Mouse (Mus musculus) kidney, embryonic 14.5 days (tissue): Measurements from ENCODE around the gene Trnt1. TPM values are rescaled to one million over a fixed set of nuclear protein-coding genes. Genes with fewer than 3 reads are reported as not detected.

Experiments used
- ATAC-seq: fragments of 200-750 bp; cut with Nextera tagmentation; 2 replicates; pipeline ENCODE4 v1.8.0; 2017; ENCODE audit warnings: moderate number of reproducible peaks, mild to moderate bottlenecking, moderate TSS enrichment, moderate library complexity; ENCODE audit not compliant: low FRiP score, low TSS enrichment
- H3K27ac ChIP-seq: fragments of 300-500 bp; sonication (generic); 2 replicates; pipeline ENCODE4 v1.5.1; 2014; ENCODE audit warnings: low read depth, mild to moderate bottlenecking, low read length, moderate library complexity, mixed read lengths
- H3K27me3 ChIP-seq: fragments of 300-500 bp; sonication (generic); 2 replicates; pipeline ENCODE4 v1.6.1; 2014; ENCODE audit warnings: mild to moderate bottlenecking, low read length; ENCODE audit not compliant: control insufficient read depth, insufficient read depth
- H3K36me3 ChIP-seq: fragments of 300-500 bp; sonication (generic); 2 replicates; pipeline ENCODE4 v1.6.1; 2014; ENCODE audit warnings: low read length, mixed read lengths; ENCODE audit not compliant: control insufficient read depth, insufficient read depth
- H3K4me1 ChIP-seq: fragments of 300-500 bp; sonication (generic); 2 replicates; pipeline ENCODE4 v1.6.1; 2014; ENCODE audit warnings: low read length, mixed read lengths; ENCODE audit not compliant: control insufficient read depth, insufficient read depth
- H3K4me2 ChIP-seq: fragments of 300-500 bp; sonication (generic); replicated peaks from 2 replicates; pipeline ENCODE4 v1.6.1; 2014; ENCODE audit warnings: low read depth, mild to moderate bottlenecking, low read length
- H3K4me3 ChIP-seq: fragments of 300-500 bp; sonication (generic); 2 replicates; pipeline ENCODE4 v1.5.1; 2014; ENCODE audit warnings: mild to moderate bottlenecking, low read length
- H3K9ac ChIP-seq: fragments of 300-500 bp; sonication (generic); 2 replicates; pipeline ENCODE4 v1.6.1; 2014; ENCODE audit warnings: low read depth, mild to moderate bottlenecking, low read length, moderate library complexity
- H3K9me3 ChIP-seq: fragments of 300-500 bp; sonication (generic); 2 replicates; pipeline ENCODE4 v1.6.1; 2016; ENCODE audit warnings: low read length; ENCODE audit not compliant: control insufficient read depth
- WGBS: fragments of 180-500 bp; shearing (Covaris S2); extraction: QIAGEN DNeasy Blood & Tissue Kit; methylation state at CpG from one replicate; pipeline ENCODE4 v1.1.7; 2014; 5-methylcytosine and 5-hydroxymethylcytosine counted together
- polyA plus RNA-seq: library from polyadenylated mRNA; unstranded; fragments of >200 nt; fragmentation: Nextera tagmentation; extraction: Ambion mirVana; gene quantifications from 2 replicates; pipeline ENCODE4 v1.2.1, GENCODE M21; 2014

Trnt1 gene
- polyA plus RNA-seq, 1 experiment from 2014 or later: 73.7 TPM

DNA sequence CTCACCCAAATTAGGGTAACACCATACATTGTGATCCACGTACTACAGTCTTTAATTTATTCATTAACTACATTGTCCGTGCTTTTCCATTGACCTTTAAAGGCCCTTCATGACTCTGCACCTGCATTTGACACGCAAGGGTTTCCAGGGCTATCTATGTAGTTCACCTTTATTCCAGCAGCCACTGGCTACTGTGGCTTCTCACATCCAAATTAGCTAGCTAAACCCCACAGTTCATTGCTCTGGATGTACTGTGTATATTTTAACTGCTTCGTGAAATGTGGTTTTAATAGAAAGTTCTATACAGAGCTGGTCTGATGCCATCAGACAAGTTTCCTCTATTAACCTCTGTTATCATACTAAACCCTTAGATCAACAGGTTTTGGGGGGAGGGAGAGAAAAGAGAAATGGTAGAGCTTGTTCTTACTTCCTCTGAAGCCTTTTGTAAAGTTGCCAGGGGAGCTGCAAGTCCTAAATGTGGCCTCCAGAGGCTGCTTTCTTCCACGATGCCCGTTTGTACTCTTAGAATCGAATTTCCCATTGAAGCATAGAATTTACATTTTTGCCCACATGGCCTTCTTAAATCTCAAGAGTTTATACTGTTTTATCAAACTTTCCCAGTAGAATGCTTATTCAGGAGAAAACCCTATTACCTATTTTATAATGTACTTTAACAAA lies 25.2 kb upstream of the Trnt1 start:
- H3K27ac ChIP-seq: no peak overlapping the region
- H3K4me2 ChIP-seq: no peak overlapping the region
- H3K27me3 ChIP-seq: no peaks in the 10 kb centered on the region
- no peak for ATAC-seq
- H3K4me3 ChIP-seq: no peak overlapping the region
- H3K4me1 ChIP-seq: no peaks in the 10 kb centered on the region
- 74% methylated on average over 7 of the region's 7 CpGs for WGBS
- no peak overlapping the region for H3K9ac ChIP-seq
- no peaks in the 10 kb centered on the region for H3K36me3 ChIP-seq
- no peaks in the 10 kb centered on the region for H3K9me3 ChIP-seq

DNA sequence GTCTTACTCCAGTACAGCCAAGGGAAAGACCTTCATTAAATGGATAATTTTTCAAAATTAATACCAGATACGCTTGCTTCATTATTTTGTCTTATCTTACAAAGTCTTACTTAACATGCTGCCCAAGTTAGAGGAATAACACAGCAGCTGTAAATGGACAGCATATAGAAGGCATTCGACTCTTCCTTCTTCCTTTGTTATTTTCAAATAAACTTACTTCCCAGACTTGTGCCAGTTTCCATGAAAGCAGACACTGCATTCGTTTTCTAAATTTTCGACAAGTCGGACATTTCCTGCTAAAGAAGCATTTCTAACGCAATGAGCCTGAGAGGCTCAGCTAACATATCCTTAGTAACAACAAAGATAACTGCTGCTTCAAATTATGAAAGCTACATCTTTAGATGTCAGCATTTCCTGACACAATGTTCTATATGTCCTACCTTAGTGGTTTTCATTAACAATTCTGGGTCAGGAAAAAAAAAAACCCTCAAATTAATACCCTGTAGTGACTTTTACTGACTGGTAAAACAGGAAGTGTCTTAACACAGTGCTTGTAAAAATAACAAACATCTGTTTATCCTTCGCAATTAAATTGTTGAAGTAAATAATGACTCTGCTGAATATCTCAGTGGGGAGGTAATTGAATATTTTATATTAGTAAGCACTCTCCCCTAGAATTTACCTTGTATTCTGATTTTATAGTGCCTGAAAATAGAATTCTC lies 23.1 kb upstream of the Trnt1 start:
- Histone ChIP-seq H3K4me1 (no peaks in the 10 kb centered on the region), H3K9ac (no peak overlapping the region), H3K4me3 (no peak overlapping the region), H3K27ac (no peak overlapping the region), H3K9me3 (no peaks in the 10 kb centered on the region), H3K4me2 (no peak overlapping the region), H3K27me3 (no peaks in the 10 kb centered on the region), H3K36me3 (no peaks in the 10 kb centered on the region)
- WGBS: 75% methylated on average over 7 of the region's 7 CpGs
- no peak for ATAC-seq

DNA sequence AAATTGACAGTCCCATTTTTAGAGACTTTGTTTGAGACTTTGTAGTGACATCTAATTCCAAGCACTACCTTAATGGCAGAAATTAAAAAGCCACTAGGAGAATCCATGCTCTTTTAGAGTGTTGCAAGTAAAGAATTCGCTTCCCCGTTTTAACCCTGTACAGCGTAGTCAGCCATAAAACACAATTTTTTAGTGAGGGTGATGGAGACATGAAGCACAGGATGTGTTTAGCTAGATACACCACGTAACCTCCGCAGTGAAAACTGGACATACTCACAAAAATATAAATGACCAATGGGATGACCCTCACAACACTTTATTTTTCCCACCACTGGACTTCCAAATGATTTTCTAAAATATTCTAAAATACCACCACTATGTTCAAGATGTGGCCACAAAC lies 21.7 kb upstream of the Trnt1 start:
- no peak overlapping the region for H3K4me2 ChIP-seq
- ATAC-seq: no peak
- 91% methylated on average over 5 of the region's 5 CpGs for WGBS

DNA sequence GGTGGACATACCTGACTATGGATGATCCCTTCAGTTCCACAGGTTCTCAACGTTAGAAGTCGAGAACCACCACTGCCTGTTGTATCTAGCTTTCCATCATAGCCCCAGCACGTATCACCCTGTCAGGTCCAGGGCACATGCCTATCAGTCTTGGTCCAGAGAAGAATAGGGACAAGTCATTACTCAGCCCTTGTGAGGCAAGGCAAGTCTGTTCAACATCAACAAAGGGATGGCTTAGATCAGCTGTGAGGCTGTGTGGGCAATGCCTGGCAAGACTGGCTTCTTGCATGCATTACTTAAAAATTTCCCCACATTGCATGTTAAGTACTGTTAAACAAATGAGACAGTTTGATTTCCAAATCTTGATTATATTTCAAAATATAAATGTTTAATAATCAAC lies 21.1 kb upstream of the Trnt1 start:
- no peak overlapping the region for H3K27ac ChIP-seq
- H3K4me1 ChIP-seq: no peaks in the 10 kb centered on the region
- no peaks in the 10 kb centered on the region for H3K9me3 ChIP-seq
- 80% methylated on average over 3 of the region's 3 CpGs for WGBS
- no peak for ATAC-seq
- H3K4me2 ChIP-seq: no peak overlapping the region
- H3K36me3 ChIP-seq: no peaks in the 10 kb centered on the region
- H3K9ac ChIP-seq: no peak overlapping the region
- no peaks in the 10 kb centered on the region for H3K27me3 ChIP-seq
- no peak overlapping the region for H3K4me3 ChIP-seq

More for the DNA sequence above, 21.7 kb upstream of the Trnt1 start:
- no peak overlapping the region for H3K9ac ChIP-seq
- no peaks in the 10 kb centered on the region for H3K27me3 ChIP-seq
- no peak overlapping the region for H3K4me3 ChIP-seq
- no peaks in the 10 kb centered on the region for H3K36me3 ChIP-seq
- H3K9me3 ChIP-seq: no peaks in the 10 kb centered on the region
- no peak overlapping the region for H3K27ac ChIP-seq
- no peaks in the 10 kb centered on the region for H3K4me1 ChIP-seq

DNA sequence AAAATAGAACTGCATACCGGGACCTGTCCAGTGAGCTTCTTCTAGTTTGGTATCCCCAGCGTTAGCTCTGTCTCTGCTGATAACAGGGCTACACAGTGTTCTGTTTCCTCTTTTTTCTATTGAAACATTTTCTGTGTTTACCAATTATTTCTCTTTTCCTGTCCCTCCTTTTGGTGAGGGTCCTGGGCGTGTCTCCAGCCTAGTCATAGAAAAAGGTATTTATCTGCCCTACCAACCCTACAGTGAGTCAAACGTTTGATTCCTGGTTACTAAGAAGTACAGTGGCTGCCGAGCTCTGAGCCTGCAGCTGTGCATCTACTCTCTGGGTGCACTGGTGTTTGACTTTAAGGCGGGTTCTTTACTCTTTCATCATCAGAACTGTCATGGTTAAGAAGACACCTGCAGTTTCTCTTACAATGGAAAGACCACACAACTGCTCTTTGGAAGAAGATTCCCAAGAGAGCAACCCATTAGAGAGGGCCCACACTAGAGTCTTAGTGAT lies 20.0 kb upstream of the Trnt1 start, which contains the start of gene Il5ra:
Gene Il5ra (minus strand): TSS at position 151 of the 502 bp plus-strand sequence.
- Histone ChIP-seq H3K4me1 (no peaks in the 10 kb centered on the region), H3K27ac (no peak within 1 kb of the TSS), H3K9ac (no peak within 1 kb of the TSS), H3K27me3 (no peaks in the 10 kb centered on the region), H3K4me3 (no peak within 1 kb of the TSS), H3K4me2 (no peak within 1 kb of the TSS), H3K36me3 (no peaks in the 10 kb centered on the region), H3K9me3 (no peaks in the 10 kb centered on the region)
- 79% methylated on average over 6 of the region's 6 CpGs for WGBS
- no peak for ATAC-seq

DNA sequence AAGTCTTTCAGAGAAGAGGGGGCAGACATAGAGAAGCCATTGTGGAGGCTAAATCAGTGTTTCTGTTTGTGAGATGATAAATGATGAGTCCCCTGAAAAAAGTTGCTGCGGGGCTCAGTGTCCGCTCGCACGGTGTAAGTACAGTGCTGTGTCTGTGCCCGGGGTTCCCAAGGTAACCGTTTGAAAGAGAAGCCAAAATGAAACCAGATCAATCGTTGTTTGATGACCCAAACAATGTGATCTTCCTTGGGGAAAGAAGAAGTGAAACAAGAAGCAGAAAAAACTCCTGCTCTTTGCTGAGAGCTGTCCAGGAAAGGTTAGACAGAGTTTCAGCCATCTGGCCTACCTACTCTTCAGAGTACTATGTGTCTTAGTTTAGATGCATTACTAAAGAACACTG lies 18.6 kb upstream of the Trnt1 start:
- Histone ChIP-seq H3K4me1 (no peaks in the 10 kb centered on the region), H3K9me3 (no peaks in the 10 kb centered on the region), H3K36me3 (no peaks in the 10 kb centered on the region), H3K4me3 (no peak overlapping the region), H3K27ac (no peak overlapping the region), H3K4me2 (no peak overlapping the region), H3K27me3 (no peaks in the 10 kb centered on the region), H3K9ac (no peak overlapping the region)
- ATAC-seq: no peak
- 87% methylated on average over 7 of the region's 7 CpGs for WGBS

DNA sequence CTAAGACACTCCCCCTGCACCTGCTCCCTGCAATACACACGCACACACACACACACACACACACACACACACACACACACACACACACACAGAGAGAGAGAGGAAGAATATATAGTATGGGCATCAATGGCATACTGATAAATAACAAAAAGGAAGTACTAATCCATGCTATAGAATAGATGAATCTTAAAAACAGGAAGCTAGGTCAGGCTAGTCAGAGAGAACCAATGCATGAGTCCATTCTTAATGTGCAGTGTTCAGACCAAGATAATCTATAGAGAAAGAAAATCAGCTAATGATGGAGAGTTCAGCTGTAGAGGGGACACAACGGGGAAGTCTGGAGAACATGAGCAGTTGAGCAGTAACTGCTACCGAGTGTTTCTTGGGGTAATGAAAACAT lies 10.6 kb upstream of the Trnt1 start:
- H3K4me3 ChIP-seq: no peak overlapping the region
- H3K4me2 ChIP-seq: no peak overlapping the region
- no peak overlapping the region for H3K9ac ChIP-seq
- no peaks in the 10 kb centered on the region for H3K4me1 ChIP-seq
- no peaks in the 10 kb centered on the region for H3K27me3 ChIP-seq
- 91% methylated on average over 3 of the region's 3 CpGs for WGBS
- no peaks in the 10 kb centered on the region for H3K9me3 ChIP-seq
- no peaks in the 10 kb centered on the region for H3K36me3 ChIP-seq
- no peak overlapping the region for H3K27ac ChIP-seq
- no peak for ATAC-seq

DNA sequence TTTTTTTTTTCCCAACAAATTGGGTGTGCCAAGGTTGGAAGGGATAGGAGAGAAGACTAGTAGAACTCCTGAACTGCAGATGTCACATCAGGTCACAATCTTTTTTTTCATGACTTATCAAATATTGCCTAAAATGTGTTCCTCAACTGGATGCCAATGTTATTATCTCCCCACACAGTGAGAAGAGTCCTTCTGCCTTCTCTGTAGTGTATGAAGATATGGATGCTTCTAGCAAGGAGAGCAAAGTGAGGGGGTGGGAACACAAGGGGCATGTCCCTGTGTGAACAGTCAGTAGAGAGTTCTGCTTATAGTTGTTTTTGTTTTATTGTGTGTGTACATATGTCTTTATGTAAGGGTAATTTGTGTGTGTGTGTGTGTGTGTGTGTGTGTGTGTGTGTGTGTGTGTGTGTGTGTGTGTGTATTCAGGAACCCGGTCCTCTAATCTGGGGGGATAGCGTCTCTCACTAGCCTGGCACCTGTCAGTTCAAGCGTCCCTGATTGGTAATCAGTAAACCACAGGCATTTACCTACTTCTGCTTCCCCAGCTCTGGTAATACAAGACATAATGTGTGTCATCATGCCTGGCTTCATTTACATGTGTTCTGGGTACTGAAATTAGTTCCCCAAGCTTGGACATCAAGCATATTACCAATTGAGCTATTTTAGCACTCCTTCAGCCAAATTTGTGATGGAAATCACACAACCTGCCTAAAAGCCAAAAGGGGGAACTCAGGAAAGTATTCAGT lies 8.3 kb upstream of the Trnt1 start:
- H3K27ac ChIP-seq: no peak overlapping the region
- no peak overlapping the region for H3K4me2 ChIP-seq
- 87% methylated on average over 3 of the region's 3 CpGs for WGBS
- no peaks in the 10 kb centered on the region for H3K9me3 ChIP-seq
- H3K27me3 ChIP-seq: no peaks in the 10 kb centered on the region
- H3K4me1 ChIP-seq: no peaks in the 10 kb centered on the region
- no peaks in the 10 kb centered on the region for H3K36me3 ChIP-seq
- no peak overlapping the region for H3K9ac ChIP-seq
- ATAC-seq: no peak
- H3K4me3 ChIP-seq: no peak overlapping the region

DNA sequence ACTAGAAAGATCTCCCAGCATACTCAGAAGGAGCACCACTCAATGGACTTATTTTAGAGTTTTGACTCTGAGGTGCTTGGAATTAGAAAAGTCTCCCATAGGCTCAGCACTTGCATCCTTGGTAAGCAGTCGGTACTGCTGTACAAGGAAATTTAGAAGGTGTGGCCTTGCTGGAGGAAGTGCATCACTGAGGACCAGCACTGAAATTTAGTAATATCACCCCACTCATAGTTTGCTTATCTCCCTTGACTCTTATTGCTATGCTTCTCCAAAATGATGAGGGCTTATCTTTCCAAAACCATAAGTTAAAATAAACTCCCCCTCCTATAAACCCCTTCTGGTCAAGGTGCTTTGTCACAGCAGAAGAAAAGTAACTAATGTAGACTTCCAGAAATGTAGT lies 7.4 kb upstream of the Trnt1 start:
- 84% methylated on average over 1 of the region's 1 CpGs for WGBS
- Histone ChIP-seq H3K4me2 (no peak overlapping the region), H3K9me3 (no peaks in the 10 kb centered on the region), H3K9ac (no peak overlapping the region), H3K4me1 (no peaks in the 10 kb centered on the region), H3K36me3 (no peaks in the 10 kb centered on the region), H3K27ac (no peak overlapping the region), H3K27me3 (no peaks in the 10 kb centered on the region), H3K4me3 (no peak overlapping the region)
- no peak for ATAC-seq
